Mouse (Mus musculus): Measurements from ENCODE around the gene Macrod1.

- TF ChIP-seq CTCF (IDR thresholded peaks at IDR 0.05; ENCODE audit: low read depth, low read length), result no peak
- no peak for TF ChIP-seq TAL1 (conservative IDR thresholded peaks at IDR 0.05; ENCODE audit: low read depth, low read length)
Observed at GRCm38 (mm10) chr19:7172051-7172866, 115.6 kb downstream of the Macrod1 start.
